Mouse (Mus musculus): ENCODE measurements around the gene Usp49. TPM values are rescaled to one million over a fixed set of nuclear protein-coding genes. Genes with fewer than 3 reads are reported as not detected.

Usp49 gene
- polyA plus RNA-seq, 1 experiment from 2014 or later, result 4.1 TPM

DNA sequence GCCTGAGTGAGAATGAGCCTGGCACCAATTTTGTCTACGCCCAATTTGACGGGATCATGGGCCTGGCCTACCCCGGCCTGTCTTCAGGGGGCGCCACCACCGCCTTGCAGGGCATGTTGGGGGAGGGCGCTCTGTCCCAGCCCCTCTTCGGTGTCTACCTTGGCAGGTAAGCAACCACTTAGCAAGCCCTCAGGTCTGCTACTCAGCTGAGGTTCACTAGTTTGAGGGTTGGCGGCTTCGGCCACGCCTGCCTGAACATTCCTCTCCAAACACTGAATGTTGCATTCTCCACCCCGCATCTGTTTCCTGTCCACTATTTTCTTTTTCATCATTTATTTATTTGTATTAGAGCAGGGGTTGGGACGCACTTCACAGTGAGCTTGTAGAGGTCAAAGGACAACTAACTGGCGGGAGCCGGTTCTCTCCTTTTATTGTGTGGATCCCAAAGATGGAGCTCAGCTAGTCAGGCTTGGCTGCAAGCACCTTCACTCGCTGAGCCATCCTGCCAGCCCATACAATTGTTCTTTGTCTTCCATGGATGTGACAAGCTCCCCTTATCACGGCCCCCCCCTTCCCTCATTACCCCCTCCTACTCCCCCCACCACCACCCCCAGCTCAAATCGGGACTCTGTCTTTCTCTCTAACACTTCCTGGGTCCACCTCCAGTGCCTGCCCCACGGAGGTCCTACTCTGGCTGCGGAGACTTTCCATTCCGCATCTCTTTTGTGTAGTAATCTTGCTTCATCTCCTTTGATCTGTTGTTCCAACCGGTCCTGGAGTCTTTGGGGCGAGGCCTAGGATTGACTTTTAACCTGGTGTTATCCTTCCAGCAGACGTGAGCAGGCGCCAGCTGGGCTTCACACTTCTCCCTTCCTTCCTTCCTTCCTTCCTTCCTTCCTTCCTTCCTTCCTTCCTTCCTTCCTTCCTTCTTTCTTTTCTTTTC, 100.4 kb downstream of the Usp49 start:
- 44% methylated on average over 24 of the region's 24 CpGs for WGBS
- Histone ChIP-seq H3K4me3 (replicated peaks; ENCODE audit: low read depth, low read length) (no peak overlapping the region), H3K4me2 (ENCODE audit: low read length) (no peak overlapping the region), H3K27me3 (ENCODE audit: insufficient read depth, low read length) (no peaks in the 10 kb centered on the region), H3K4me1 (replicated peaks; ENCODE audit: insufficient read depth, low read length) (no peaks in the 10 kb centered on the region), H3K27ac (no peak overlapping the region), H3K9me3 (replicated peaks; ENCODE audit: low read length) (no peaks in the 10 kb centered on the region), H3K36me3 (ENCODE audit: insufficient read depth, low read length) (no peaks in the 10 kb centered on the region), H3K9ac (ENCODE audit: low read depth, low read length) (no peak overlapping the region)
- peak; percentile 47 for TF ChIP-seq CTCF (IDR thresholded peaks at IDR 0.05; ENCODE audit: low read depth)
- peak; percentile 60 for ATAC-seq (replicated peaks; ENCODE audit: low FRiP score, low read depth)
- peak; percentile 61 for DNase-seq (ENCODE audit: low spot score)

DNA sequence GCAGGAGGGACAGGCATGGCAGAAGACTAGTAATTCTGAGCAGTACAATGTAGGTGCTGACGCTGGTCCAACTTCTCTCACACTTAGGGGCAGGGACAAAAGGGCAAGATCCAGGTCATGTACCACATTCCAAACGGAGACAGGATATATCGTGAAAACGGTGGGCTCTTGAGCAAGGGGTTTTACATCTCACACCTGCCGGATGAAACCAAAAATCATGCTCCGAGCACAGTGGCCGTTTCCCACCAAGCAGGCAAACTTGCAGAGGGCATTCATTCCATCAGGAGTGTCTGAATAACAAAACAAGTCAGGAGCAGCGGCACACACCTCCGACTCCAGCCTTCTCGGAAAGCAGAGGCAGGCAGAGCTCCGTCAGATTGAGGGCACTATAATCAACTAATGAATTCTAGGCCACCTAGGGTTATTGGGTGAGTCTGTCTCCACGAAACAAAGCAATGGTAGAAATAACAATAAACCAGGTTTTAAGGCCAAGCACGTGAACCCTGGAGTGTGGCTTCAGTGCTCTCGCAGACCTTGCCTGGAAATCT, 105.1 kb downstream of the Usp49 start:
- Histone ChIP-seq H3K27ac (no peak overlapping the region), H3K4me1 (replicated peaks; ENCODE audit: insufficient read depth, low read length) (peaks cover 13% of the 10 kb centered on the region), H3K4me2 (ENCODE audit: low read length) (no peak overlapping the region), H3K9me3 (replicated peaks; ENCODE audit: low read length) (no peaks in the 10 kb centered on the region), H3K4me3 (replicated peaks; ENCODE audit: low read depth, low read length) (no peak overlapping the region), H3K36me3 (ENCODE audit: insufficient read depth, low read length) (no peaks in the 10 kb centered on the region), H3K27me3 (ENCODE audit: insufficient read depth, low read length) (no peaks in the 10 kb centered on the region), H3K9ac (ENCODE audit: low read depth, low read length) (no peak overlapping the region)
- ATAC-seq (replicated peaks; ENCODE audit: low FRiP score, low read depth), result no peak
- no peak for DNase-seq (ENCODE audit: low spot score)
- 71% methylated on average over 14 of the region's 14 CpGs for WGBS
- TF ChIP-seq CTCF (IDR thresholded peaks at IDR 0.05; ENCODE audit: low read depth), result no peak

Other genes with a start within 250 kb of the Usp49 start
- gene Guca1b, start 245.3 kb upstream of the Usp49 start, polyA plus RNA-seq (2015; fragmentation: Nextera tagmentation; extraction: Ambion mirVana), result 6.0 and 6.3 TPM in 2 replicates
- gene Guca1a, start 230.1 kb upstream of the Usp49 start, polyA plus RNA-seq (2015; fragmentation: Nextera tagmentation; extraction: Ambion mirVana), result 3.9 and 4.5 TPM in 2 replicates
- gene AI661453, start 194.1 kb upstream of the Usp49 start, polyA plus RNA-seq (2015; fragmentation: Nextera tagmentation; extraction: Ambion mirVana), result 2.2 and 2.4 TPM in 2 replicates
- gene 1700001C19Rik, start 193.3 kb upstream of the Usp49 start, polyA plus RNA-seq (2015; fragmentation: Nextera tagmentation; extraction: Ambion mirVana), result 0.45 and 0.47 TPM in 2 replicates
- 21.4 and 24.9 TPM in 2 replicates for gene Taf8, start 128.4 kb upstream of the Usp49 start, polyA plus RNA-seq (2015; fragmentation: Nextera tagmentation; extraction: Ambion mirVana)
- 199 and 202 TPM in 2 replicates for gene Ccnd3, start 125.6 kb upstream of the Usp49 start, polyA plus RNA-seq (2015; fragmentation: Nextera tagmentation; extraction: Ambion mirVana)
- gene Bysl, start 19.2 kb upstream of the Usp49 start, polyA plus RNA-seq (2015; fragmentation: Nextera tagmentation; extraction: Ambion mirVana), result 14.7 and 15.7 TPM in 2 replicates
- 37.6 and 37.9 TPM in 2 replicates for gene Med20, start 19.1 kb upstream of the Usp49 start, polyA plus RNA-seq (2015; fragmentation: Nextera tagmentation; extraction: Ambion mirVana)
- gene Gm20517, start 19.1 kb upstream of the Usp49 start, polyA plus RNA-seq (2015; fragmentation: Nextera tagmentation; extraction: Ambion mirVana), result 1.5 and 1.8 TPM in 2 replicates
- gene Tomm6, start 57.7 kb downstream of the Usp49 start, polyA plus RNA-seq (2015; fragmentation: Nextera tagmentation; extraction: Ambion mirVana), result 450 and 462 TPM in 2 replicates
- 6.8 and 8.3 TPM in 2 replicates for gene Frs3, start 58.3 kb downstream of the Usp49 start, polyA plus RNA-seq (2015; fragmentation: Nextera tagmentation; extraction: Ambion mirVana)
- 0.25 and 0.36 TPM in 2 replicates for gene Gm21981, start 63.8 kb downstream of the Usp49 start, polyA plus RNA-seq (2015; fragmentation: Nextera tagmentation; extraction: Ambion mirVana)
- 1.1 and 1.2 TPM in 2 replicates for gene Prickle4, start 64.0 kb downstream of the Usp49 start, polyA plus RNA-seq (2015; fragmentation: Nextera tagmentation; extraction: Ambion mirVana)
- 0.08 and 0.09 TPM in 2 replicates for gene Pgc, start 96.2 kb downstream of the Usp49 start, polyA plus RNA-seq (2015; fragmentation: Nextera tagmentation; extraction: Ambion mirVana)
- 23.0 and 23.1 TPM in 2 replicates for gene Tfeb, start 106.3 kb downstream of the Usp49 start, polyA plus RNA-seq (2015; fragmentation: Nextera tagmentation; extraction: Ambion mirVana)
- 5.5 and 6.2 TPM in 2 replicates for gene Mdfi, start 204.0 kb downstream of the Usp49 start, polyA plus RNA-seq (2015; fragmentation: Nextera tagmentation; extraction: Ambion mirVana)

Measured in kidney, postnatal 0 days (tissue).